Mouse (Mus musculus): Measurements from ENCODE around the gene Rcan3. TPM values are rescaled to one million over a fixed set of nuclear protein-coding genes. Genes with fewer than 3 reads are reported as not detected.
A peak's percentile ranks its signal among the peaks of the same experiment; 100 is the strongest.

Gene Rcan3
- total and polyA plus RNA-seq, 3 experiments = 6.8 to 11.3 (median 8.5) TPM

GRCm38 (mm10) chr4:135434395-135434789 is 739 bp upstream of the Rcan3 start:
- no peaks in the 10 kb centered on the region for H3K79me2 ChIP-seq (replicated peaks; ENCODE audit: control insufficient read depth, insufficient read depth, low read length)
- peak overlapping the region; percentile 89 for H3K9ac ChIP-seq (ENCODE audit: low read depth, low read length)
- intact Hi-C loops (cut with DNase I) = no loop called here
- 28% methylated on average over 11 of the region's 11 CpGs for WGBS
- H3K4me1 ChIP-seq (ENCODE audit: control insufficient read depth, insufficient read depth, low read length) = peaks cover 3% of the 10 kb centered on the region; the same call in 1 of the 2 replicates
- peak overlapping the region; percentile 79 for H3K27ac ChIP-seq
- DNase-seq = no peak
- peak overlapping the region; percentile 95 for H3K4me3 ChIP-seq
- TF ChIP-seq EP300 (IDR thresholded peaks at IDR 0.05; ENCODE audit: insufficient read depth, low read depth, low read length) = no peak
- no peak for TF ChIP-seq POLR2A (IDR thresholded peaks at IDR 0.05; ENCODE audit: insufficient read depth, low read depth, low read length)
- no peak for TF ChIP-seq CTCF (IDR thresholded peaks at IDR 0.05)
- no peaks in the 10 kb centered on the region for H3K27me3 ChIP-seq (ENCODE audit: control insufficient read depth, insufficient read depth, low read length)
- no peaks in the 10 kb centered on the region for H3K36me3 ChIP-seq (ENCODE audit: control insufficient read depth, insufficient read depth, low read length)

- no peaks in the 10 kb centered on the region for H3K79me2 ChIP-seq (replicated peaks; ENCODE audit: control insufficient read depth, insufficient read depth, low read length)
- peaks cover 2% of the 10 kb centered on the region; the same call in 1 of the 2 replicates for H3K4me1 ChIP-seq (ENCODE audit: control insufficient read depth, insufficient read depth, low read length)
- no peaks in the 10 kb centered on the region for H3K36me3 ChIP-seq (ENCODE audit: control insufficient read depth, insufficient read depth, low read length)
- WGBS = 12% methylated on average over 10 of the region's 10 CpGs
- H3K27ac ChIP-seq = peak overlapping the region; percentile 87
- TF ChIP-seq CTCF (IDR thresholded peaks at IDR 0.05) (no peak), POLR2A (IDR thresholded peaks at IDR 0.05; ENCODE audit: insufficient read depth, low read depth, low read length) (no peak), EP300 (IDR thresholded peaks at IDR 0.05; ENCODE audit: insufficient read depth, low read depth, low read length) (no peak)
- no peak for DNase-seq
- peak overlapping the region; percentile 92 for H3K9ac ChIP-seq (ENCODE audit: low read depth, low read length)
- intact Hi-C loops (cut with DNase I) = loop anchor here (2.0 kb wide), 1 partner anchor 62 kb away; the partner anchor contains the start of genes Nipal3 and Stpg1
- H3K4me3 ChIP-seq = peak overlapping the region; percentile 95
- H3K27me3 ChIP-seq (ENCODE audit: control insufficient read depth, insufficient read depth, low read length) = no peaks in the 10 kb centered on the region
Measured at GRCm38 (mm10) chr4:135433086-135433442, 589 bp downstream of the Rcan3 start.

DNA sequence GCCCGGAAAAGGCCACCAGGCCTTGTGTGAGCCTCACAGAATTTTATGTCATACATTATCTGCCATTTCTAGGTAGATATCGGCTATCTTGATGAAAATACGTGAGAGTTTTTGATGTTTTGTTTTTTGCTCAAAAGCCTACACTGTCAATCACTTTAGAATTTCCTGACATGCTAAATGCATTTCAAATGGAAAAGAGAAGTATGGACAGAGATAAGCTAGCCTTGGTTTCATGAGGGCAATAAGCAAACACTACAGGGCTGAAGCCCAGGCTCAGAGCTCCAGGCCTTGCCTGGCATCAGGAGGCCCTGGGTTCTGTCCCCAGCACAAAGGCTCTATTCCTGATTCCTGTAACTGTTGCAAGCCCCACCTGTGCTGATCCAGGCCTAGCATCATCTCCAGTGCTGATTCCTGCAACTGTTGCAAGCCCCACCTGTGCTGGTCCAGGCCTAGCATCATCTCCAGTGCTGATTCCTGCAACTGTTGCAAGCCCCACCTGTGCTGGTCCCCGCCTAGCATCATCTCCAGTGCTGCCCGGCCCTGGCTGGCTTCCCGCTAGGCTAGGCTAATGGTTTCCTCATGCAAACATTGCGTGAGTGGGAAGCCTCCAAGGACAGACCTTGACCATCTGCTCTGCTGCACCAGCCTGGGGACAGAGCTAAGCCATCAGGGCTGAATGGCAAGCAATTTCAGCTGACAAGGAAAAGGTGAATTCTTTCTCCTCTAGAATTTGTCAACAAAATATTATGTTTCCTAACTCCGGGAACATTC is 3.5 kb downstream of the Rcan3 start:
- TF ChIP-seq EP300 (IDR thresholded peaks at IDR 0.05; ENCODE audit: insufficient read depth, low read depth, low read length) (no peak), POLR2A (IDR thresholded peaks at IDR 0.05; ENCODE audit: insufficient read depth, low read depth, low read length) (no peak), CTCF (IDR thresholded peaks at IDR 0.05) (no peak)
- Histone ChIP-seq H3K36me3 (ENCODE audit: control insufficient read depth, insufficient read depth, low read length) (no peaks in the 10 kb centered on the region), H3K4me3 (no peak overlapping the region), H3K27me3 (ENCODE audit: control insufficient read depth, insufficient read depth, low read length) (no peaks in the 10 kb centered on the region), H3K79me2 (replicated peaks; ENCODE audit: control insufficient read depth, insufficient read depth, low read length) (no peaks in the 10 kb centered on the region), H3K27ac (no peak overlapping the region), H3K9ac (ENCODE audit: low read depth, low read length) (no peak overlapping the region), H3K4me1 (ENCODE audit: control insufficient read depth, insufficient read depth, low read length) (peaks cover 4% of the 10 kb centered on the region)
- intact Hi-C loops (cut with DNase I) = no loop called here
- WGBS = 82% methylated on average over 8 of the region's 8 CpGs
- no peak for DNase-seq

GRCm38 (mm10) chr4:135429383-135429782 is 4.3 kb downstream of the Rcan3 start:
- H3K4me3 ChIP-seq = no peak overlapping the region
- H3K9ac ChIP-seq (ENCODE audit: low read depth, low read length) = no peak overlapping the region
- H3K27ac ChIP-seq = no peak overlapping the region
- DNase-seq = no peak
- peaks cover 3% of the 10 kb centered on the region for H3K4me1 ChIP-seq (ENCODE audit: control insufficient read depth, insufficient read depth, low read length)
- no peaks in the 10 kb centered on the region for H3K79me2 ChIP-seq (replicated peaks; ENCODE audit: control insufficient read depth, insufficient read depth, low read length)
- no peaks in the 10 kb centered on the region for H3K27me3 ChIP-seq (ENCODE audit: control insufficient read depth, insufficient read depth, low read length)
- no peaks in the 10 kb centered on the region for H3K36me3 ChIP-seq (ENCODE audit: control insufficient read depth, insufficient read depth, low read length)
- WGBS = 70% methylated on average over 4 of the region's 4 CpGs
- TF ChIP-seq CTCF (IDR thresholded peaks at IDR 0.05) (no peak), EP300 (IDR thresholded peaks at IDR 0.05; ENCODE audit: insufficient read depth, low read depth, low read length) (no peak), POLR2A (IDR thresholded peaks at IDR 0.05; ENCODE audit: insufficient read depth, low read depth, low read length) (no peak)
- intact Hi-C loops (cut with DNase I) = no loop called here

DNA sequence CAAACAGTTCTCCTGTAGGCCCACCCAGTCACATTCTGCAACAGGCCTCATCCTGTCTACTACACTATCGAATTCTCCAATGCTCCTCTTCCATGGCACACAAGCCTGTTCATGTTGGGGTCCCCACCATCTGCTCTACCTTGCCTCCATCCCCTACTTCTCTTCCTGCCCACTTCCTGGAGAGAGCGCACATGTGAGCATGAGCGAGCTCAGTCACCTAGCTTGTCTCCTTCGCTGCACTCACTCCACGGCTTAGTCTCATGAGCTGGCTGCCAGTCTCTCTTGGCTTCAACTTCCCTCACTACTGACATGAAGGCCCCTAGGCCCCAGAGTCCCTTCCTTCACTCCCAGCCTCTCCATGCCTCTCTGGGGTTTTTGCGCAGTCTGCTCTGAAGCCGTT is 7.1 kb downstream of the Rcan3 start:
- Histone ChIP-seq H3K4me1 (ENCODE audit: control insufficient read depth, insufficient read depth, low read length) (peaks cover 2% of the 10 kb centered on the region; the same call in 1 of the 2 replicates), H3K27ac (no peak overlapping the region), H3K4me3 (no peak overlapping the region), H3K79me2 (replicated peaks; ENCODE audit: control insufficient read depth, insufficient read depth, low read length) (no peaks in the 10 kb centered on the region), H3K27me3 (ENCODE audit: control insufficient read depth, insufficient read depth, low read length) (no peaks in the 10 kb centered on the region), H3K9ac (ENCODE audit: low read depth, low read length) (no peak overlapping the region), H3K36me3 (ENCODE audit: control insufficient read depth, insufficient read depth, low read length) (no peaks in the 10 kb centered on the region)
- intact Hi-C loops (cut with DNase I) = no loop called here
- 92% methylated on average over 7 of the region's 7 CpGs for WGBS
- no peak for TF ChIP-seq EP300 (IDR thresholded peaks at IDR 0.05; ENCODE audit: insufficient read depth, low read depth, low read length)
- TF ChIP-seq POLR2A (IDR thresholded peaks at IDR 0.05; ENCODE audit: insufficient read depth, low read depth, low read length) = no peak
- no peak for TF ChIP-seq CTCF (IDR thresholded peaks at IDR 0.05)
- DNase-seq = no peak

GRCm38 (mm10) chr4:135425625-135426024 is 8.0 kb downstream of the Rcan3 start:
- intact Hi-C loops (cut with DNase I) = no loop called here
- Histone ChIP-seq H3K27me3 (ENCODE audit: control insufficient read depth, insufficient read depth, low read length) (no peaks in the 10 kb centered on the region), H3K4me3 (no peak overlapping the region), H3K36me3 (ENCODE audit: control insufficient read depth, insufficient read depth, low read length) (no peaks in the 10 kb centered on the region), H3K4me1 (ENCODE audit: control insufficient read depth, insufficient read depth, low read length) (peaks cover 2% of the 10 kb centered on the region; the same call in 1 of the 2 replicates), H3K9ac (ENCODE audit: low read depth, low read length) (no peak overlapping the region), H3K27ac (no peak overlapping the region), H3K79me2 (replicated peaks; ENCODE audit: control insufficient read depth, insufficient read depth, low read length) (no peaks in the 10 kb centered on the region)
- TF ChIP-seq CTCF (IDR thresholded peaks at IDR 0.05) (no peak), EP300 (IDR thresholded peaks at IDR 0.05; ENCODE audit: insufficient read depth, low read depth, low read length) (no peak), POLR2A (IDR thresholded peaks at IDR 0.05; ENCODE audit: insufficient read depth, low read depth, low read length) (no peak)
- WGBS = 83% methylated on average over 9 of the region's 9 CpGs
- no peak for DNase-seq

Measured in heart, adult 2 months (tissue).